Mouse (Mus musculus) heart, embryonic 11.5 days (tissue): ENCODE measurements at regions not wholly inside any gene's neighbourhood (a gene's known extent, or its start where the extent isn't known, plus 50 kb on each side); places are given as distances from the start of the nearest gene placed in this dataset.

Experiments used
- ATAC-seq: fragments of 200-750 bp; cut with Nextera tagmentation; replicated peaks from 2 replicates; pipeline ENCODE4 v1.8.0; 2017; ENCODE audit warnings: moderate library complexity; ENCODE audit not compliant: insufficient number of reproducible peaks, low FRiP score, low TSS enrichment
- H3K27ac ChIP-seq: fragments of 300-500 bp; sonication (generic); 2 replicates; pipeline ENCODE4 v1.5.1; 2014; ENCODE audit warnings: mild to moderate bottlenecking, low read depth, low read length
- H3K27me3 ChIP-seq: fragments of 300-500 bp; sonication (generic); 2 replicates; pipeline ENCODE4 v1.6.1; 2014; ENCODE audit warnings: mild to moderate bottlenecking, low read length, mixed read lengths; ENCODE audit not compliant: control insufficient read depth, insufficient read depth
- H3K36me3 ChIP-seq: fragments of 300-500 bp; sonication (generic); 2 replicates; pipeline ENCODE4 v1.6.1; 2014; ENCODE audit warnings: mild to moderate bottlenecking, low read length, moderate library complexity, mixed read lengths; ENCODE audit not compliant: control insufficient read depth, insufficient read depth
- H3K4me1 ChIP-seq: fragments of 300-500 bp; sonication (generic); 2 replicates; pipeline ENCODE4 v1.6.1; 2014; ENCODE audit warnings: low read length; ENCODE audit not compliant: control insufficient read depth, insufficient read depth
- H3K4me2 ChIP-seq: fragments of 300-500 bp; sonication (generic); 2 replicates; pipeline ENCODE4 v1.6.1; 2014; ENCODE audit warnings: mild to moderate bottlenecking, moderate library complexity
- H3K4me3 ChIP-seq: fragments of 300-500 bp; sonication (generic); 2 replicates; pipeline ENCODE4 v1.5.1; 2014; ENCODE audit warnings: low read depth, low read length
- H3K9ac ChIP-seq: fragments of 300-500 bp; sonication (generic); 2 replicates; pipeline ENCODE4 v1.6.1; 2014; ENCODE audit warnings: mild to moderate bottlenecking, low read depth, low read length, moderate library complexity
- H3K9me3 ChIP-seq: fragments of 300-500 bp; sonication (generic); replicated peaks from 2 replicates; pipeline ENCODE4 v1.6.1; 2016; ENCODE audit warnings: low read length; ENCODE audit not compliant: control insufficient read depth
- WGBS: fragments of 180-500 bp; shearing (Covaris S2); extraction: QIAGEN DNeasy Blood & Tissue Kit; methylation state at CpG from one replicate; pipeline ENCODE4 v1.1.7; 2014; ENCODE audit not compliant: insufficient replicate concordance; 5-methylcytosine and 5-hydroxymethylcytosine counted together

GRCm38 (mm10) chr10:98016596-98017304, 290.2 kb upstream of the C030005K15Rik start:
- no peak for ATAC-seq
- Histone ChIP-seq H3K4me1 (no peaks in the 10 kb centered on the region), H3K4me3 (no peak overlapping the region), H3K27me3 (no peaks in the 10 kb centered on the region), H3K9me3 (no peaks in the 10 kb centered on the region), H3K36me3 (no peaks in the 10 kb centered on the region), H3K27ac (no peak overlapping the region), H3K9ac (no peak overlapping the region), H3K4me2 (no peak overlapping the region)
- WGBS = 83% methylated on average over 2 of the region's 2 CpGs

- no peak overlapping the region for H3K9ac ChIP-seq
- no peak overlapping the region for H3K4me3 ChIP-seq
- no peak overlapping the region for H3K4me2 ChIP-seq
- H3K4me1 ChIP-seq = no peaks in the 10 kb centered on the region
- no peak overlapping the region for H3K27ac ChIP-seq
- no peaks in the 10 kb centered on the region for H3K36me3 ChIP-seq
- no peaks in the 10 kb centered on the region for H3K27me3 ChIP-seq
- ATAC-seq = no peak
- 72% methylated on average over 8 of the region's 8 CpGs for WGBS
- H3K9me3 ChIP-seq = no peaks in the 10 kb centered on the region
Observed at GRCm38 (mm10) chr10:98029124-98029523, 302.6 kb upstream of the C030005K15Rik start.

GRCm38 (mm10) chr10:98029621-98030020, 303.1 kb upstream of the C030005K15Rik start:
- Histone ChIP-seq H3K9me3 (no peaks in the 10 kb centered on the region), H3K4me2 (no peak overlapping the region), H3K4me3 (no peak overlapping the region), H3K36me3 (no peaks in the 10 kb centered on the region), H3K27ac (no peak overlapping the region), H3K4me1 (no peaks in the 10 kb centered on the region), H3K27me3 (no peaks in the 10 kb centered on the region), H3K9ac (no peak overlapping the region)
- WGBS = 57% methylated on average over 3 of the region's 3 CpGs
- ATAC-seq = no peak

- H3K9me3 ChIP-seq = no peaks in the 10 kb centered on the region
- H3K4me1 ChIP-seq = no peaks in the 10 kb centered on the region
- no peaks in the 10 kb centered on the region for H3K36me3 ChIP-seq
- no peak overlapping the region for H3K27ac ChIP-seq
- 87% methylated on average over 1 of the region's 1 CpGs for WGBS
- no peaks in the 10 kb centered on the region for H3K27me3 ChIP-seq
- H3K9ac ChIP-seq = no peak overlapping the region
- no peak overlapping the region for H3K4me3 ChIP-seq
- no peak for ATAC-seq
- no peak overlapping the region for H3K4me2 ChIP-seq
Observed at GRCm38 (mm10) chr10:98032661-98033060, 306.1 kb upstream of the C030005K15Rik start.

GRCm38 (mm10) chr10:98041766-98042165, 315.2 kb upstream of the C030005K15Rik start:
- no peak overlapping the region for H3K4me2 ChIP-seq
- WGBS = 65% methylated on average over 4 of the region's 4 CpGs
- no peaks in the 10 kb centered on the region for H3K9me3 ChIP-seq
- H3K27ac ChIP-seq = no peak overlapping the region
- no peaks in the 10 kb centered on the region for H3K4me1 ChIP-seq
- no peaks in the 10 kb centered on the region for H3K27me3 ChIP-seq
- H3K36me3 ChIP-seq = no peaks in the 10 kb centered on the region
- no peak for ATAC-seq
- H3K9ac ChIP-seq = no peak overlapping the region
- no peak overlapping the region for H3K4me3 ChIP-seq

GRCm38 (mm10) chr10:98043873-98044272, 317.3 kb upstream of the C030005K15Rik start:
- WGBS = 50% methylated on average over 2 of the region's 2 CpGs
- Histone ChIP-seq H3K27ac (no peak overlapping the region), H3K9me3 (no peaks in the 10 kb centered on the region), H3K36me3 (no peaks in the 10 kb centered on the region), H3K27me3 (no peaks in the 10 kb centered on the region), H3K4me2 (no peak overlapping the region), H3K4me3 (no peak overlapping the region), H3K9ac (no peak overlapping the region), H3K4me1 (no peaks in the 10 kb centered on the region)
- ATAC-seq = no peak

- H3K27me3 ChIP-seq = no peaks in the 10 kb centered on the region
- no peak overlapping the region for H3K27ac ChIP-seq
- no peak overlapping the region for H3K9ac ChIP-seq
- no peaks in the 10 kb centered on the region for H3K4me1 ChIP-seq
- H3K4me2 ChIP-seq = no peak overlapping the region
- H3K4me3 ChIP-seq = no peak overlapping the region
- no peaks in the 10 kb centered on the region for H3K9me3 ChIP-seq
- no peaks in the 10 kb centered on the region for H3K36me3 ChIP-seq
- ATAC-seq = no peak
Observed at GRCm38 (mm10) chr10:98044579-98044978, 318.0 kb upstream of the C030005K15Rik start.

GRCm38 (mm10) chr10:98073432-98073831, 346.9 kb upstream of the C030005K15Rik start:
- H3K27ac ChIP-seq = no peak overlapping the region
- no peaks in the 10 kb centered on the region for H3K36me3 ChIP-seq
- H3K4me3 ChIP-seq = no peak overlapping the region
- no peak overlapping the region for H3K4me2 ChIP-seq
- no peaks in the 10 kb centered on the region for H3K4me1 ChIP-seq
- no peaks in the 10 kb centered on the region for H3K27me3 ChIP-seq
- 79% methylated on average over 2 of the region's 2 CpGs for WGBS
- no peaks in the 10 kb centered on the region for H3K9me3 ChIP-seq
- ATAC-seq = no peak
- H3K9ac ChIP-seq = no peak overlapping the region

- Histone ChIP-seq H3K9me3 (no peaks in the 10 kb centered on the region), H3K9ac (no peak overlapping the region), H3K36me3 (no peaks in the 10 kb centered on the region), H3K4me1 (no peaks in the 10 kb centered on the region), H3K27me3 (no peaks in the 10 kb centered on the region), H3K4me3 (no peak overlapping the region), H3K4me2 (no peak overlapping the region), H3K27ac (no peak overlapping the region)
- 56% methylated on average over 2 of the region's 2 CpGs for WGBS
- ATAC-seq = no peak
Observed at GRCm38 (mm10) chr10:98084881-98085280, 358.3 kb upstream of the C030005K15Rik start.
